ENCODE assay signal across 9 mouse cellular contexts in genomic region chr17:5797124-5797760, GRCm38 (mm10). TPM values are rescaled to one million over a fixed set of nuclear protein-coding genes. Genes with fewer than 3 reads are reported as not detected.
DNase-seq lines count a peak whose midpoint lies in the region; ATAC-seq and TF ChIP-seq lines count a peak whose summit lies in the region.
"Had no signal": no experiment of that assay in that cellular context is flagged by ENCODE, and none has a peak within 500 bp of the region (broad histone marks: within the 10 kb centered on the region; RNA-seq: fewer than 3 reads in every experiment).

No protein-coding gene starts in this region.

- no peaks in the 10 kb centered on the region for H3K27me3 ChIP-seq in hindbrain, embryonic 14.5 days (ENCODE audit: control insufficient read depth, insufficient read depth, low read length)
- no peaks in the 10 kb centered on the region; the same call in 1 of the 2 replicates for H3K27me3 ChIP-seq in hindbrain, embryonic 11.5 days (ENCODE audit: control insufficient read depth, insufficient read depth, low read length)
- no peaks in the 10 kb centered on the region for H3K27me3 ChIP-seq in spleen, adult 2 months (ENCODE audit: control insufficient read depth, insufficient read depth, low read length)

- H3K9ac ChIP-seq in hindbrain, embryonic 14.5 days: no peak overlapping the region
- H3K9ac ChIP-seq in hindbrain, embryonic 11.5 days (ENCODE audit: low read depth, low read length): no peak overlapping the region

- no peaks in the 10 kb centered on the region for H3K79me2 ChIP-seq in macrophage (ENCODE audit: inconsistent target)

- no peak for ATAC-seq in hindbrain, embryonic 14.5 days (ENCODE audit: low FRiP score)
- ATAC-seq in hindbrain, embryonic 11.5 days (ENCODE audit: low FRiP score): no peak

- no peak for TF ChIP-seq CTCF in spleen, adult 2 months (IDR thresholded peaks at IDR 0.05; ENCODE audit: extremely low read depth, insufficient read depth, insufficient read length, insufficient replicate concordance)

- no peak for TF ChIP-seq POLR2A in spleen, adult 2 months (IDR thresholded peaks at IDR 0.05; ENCODE audit: low read depth, low read length)

- 62% methylated on average over 5 of the region's 5 CpGs for WGBS in hindbrain, embryonic 14.5 days
- WGBS in hindbrain, embryonic 11.5 days: 84% methylated on average over 5 of the region's 5 CpGs
- 49% methylated on average over 5 of the region's 5 CpGs for WGBS in spleen, adult 2 months
- WGBS in macrophage (ENCODE audit: missing documents): 54% methylated on average over 5 of the region's 5 CpGs

- H3K4me3 ChIP-seq in hindbrain, embryonic 14.5 days (replicated peaks; ENCODE audit: low read length): no peak overlapping the region
- no peak overlapping the region for H3K4me3 ChIP-seq in hindbrain, embryonic 11.5 days (ENCODE audit: low read depth, low read length)
- H3K4me3 ChIP-seq in spleen, adult 2 months (ENCODE audit: extremely low read depth, insufficient read depth, insufficient read length): no peak overlapping the region
- no peak overlapping the region for H3K4me3 ChIP-seq in macrophage (ENCODE audit: inconsistent target)

- no peak overlapping the region for H3K27ac ChIP-seq in hindbrain, embryonic 14.5 days
- no peak overlapping the region for H3K27ac ChIP-seq in hindbrain, embryonic 11.5 days (ENCODE audit: low read depth, low read length)
- peak overlapping the region; percentile 65 for H3K27ac ChIP-seq in spleen, adult 2 months (ENCODE audit: insufficient read depth, low read length)
- H3K27ac ChIP-seq in macrophage: peak overlapping the region; percentile 87

- H3K36me3 ChIP-seq in hindbrain, embryonic 14.5 days (replicated peaks; ENCODE audit: control insufficient read depth, insufficient read depth): no peaks in the 10 kb centered on the region
- H3K36me3 ChIP-seq in hindbrain, embryonic 11.5 days (ENCODE audit: control insufficient read depth, insufficient read depth, low read length): no peaks in the 10 kb centered on the region
- H3K36me3 ChIP-seq in spleen, adult 2 months (ENCODE audit: control insufficient read depth, insufficient read depth, low read length): no peaks in the 10 kb centered on the region
- H3K36me3 ChIP-seq in macrophage (ENCODE audit: inconsistent target): no peaks in the 10 kb centered on the region

- no peaks in the 10 kb centered on the region for H3K9me3 ChIP-seq in hindbrain, embryonic 14.5 days (ENCODE audit: control insufficient read depth, low read length)
- H3K9me3 ChIP-seq in hindbrain, embryonic 11.5 days (ENCODE audit: control insufficient read depth, low read length): no peaks in the 10 kb centered on the region

- peak; percentile 27 for DNase-seq in hindbrain, embryonic 14.5 days (ENCODE audit: low spot score)
- no peak for DNase-seq in hindbrain, embryonic 11.5 days (ENCODE audit: low spot score)
- peak; percentile 45 to 47 for DNase-seq in spleen, adult 2 months (ENCODE audit: low read depth in 1 of 2, low spot score in 2 of 2)
- DNase-seq in spleen, postnatal 14 days (ENCODE audit: low spot score in 2 of 2): no peak
- DNase-seq in cerebellum, postnatal 25 days: peak; percentile 35 to 61
- no peak for DNase-seq in right cerebral cortex, postnatal 36 days (ENCODE audit: low spot score in 2 of 2)
- DNase-seq in ovary, postnatal 36 days (ENCODE audit: low spot score): no peak
- DNase-seq: right cerebral cortex, postnatal 25 days had no signal

- no peak overlapping the region for H3K4me2 ChIP-seq in hindbrain, embryonic 14.5 days (replicated peaks)
- H3K4me2 ChIP-seq in hindbrain, embryonic 11.5 days (replicated peaks; ENCODE audit: low read depth, low read length): no peak overlapping the region

- 0 out of 2 replicates have a peak, but pooled peaks cover 6% of the 10 kb centered on the region for H3K4me1 ChIP-seq in hindbrain, embryonic 14.5 days (replicated peaks; ENCODE audit: control insufficient read depth, insufficient read depth, low read length)
- H3K4me1 ChIP-seq in hindbrain, embryonic 11.5 days (replicated peaks; ENCODE audit: control insufficient read depth, insufficient read depth, low read length): no peaks in the 10 kb centered on the region
- H3K4me1 ChIP-seq in spleen, adult 2 months (ENCODE audit: control insufficient read depth, insufficient read depth, insufficient read length): peaks cover 44% of the 10 kb centered on the region

RNA-seq across cellular contexts. Expression of gene Snx9, which starts 43.9 kb away (rescaled TPM):
- 9.4 and 10.8 TPM in 2 replicates for polyA plus RNA-seq in hindbrain, embryonic 14.5 days (2014; fragmentation: Nextera tagmentation; extraction: Ambion mirVana)
- 20.7 and 22.5 TPM in 2 replicates for polyA plus RNA-seq in hindbrain, embryonic 11.5 days (2014; fragmentation: Nextera tagmentation; extraction: Ambion mirVana)
- 22.1 and 26.6 TPM in 2 replicates for polyA plus RNA-seq in spleen, adult 2 months (2012; rRNA removed)
- 100 to 1,000 TPM in 4 of 26 experiments, 10 to 100 TPM in 22; 41.9 to 208 (median 75.3) TPM for total RNA-seq in macrophage (2018; cell fraction: chromatin; rRNA removed)
- 100 to 1,000 TPM in 12 of 26 experiments, 10 to 100 TPM in 14; 50.3 to 124 (median 79.9) TPM for total RNA-seq in macrophage (2018; cell fraction: cytosol; rRNA removed)
- 10 to 100 TPM; 41.7 to 89.2 (median 65.9) TPM for total RNA-seq in macrophage (2018; cell fraction: nucleus; rRNA removed)
- 68.0 to 101 TPM (median 94.1 TPM) in 3 replicates for polyA plus RNA-seq in macrophage (2018)

Comparison
In these comparisons a context has a peak if more than half of its experiments do, and no peak if none do; other contexts are left out.
1. DNase-seq: peak in hindbrain, embryonic 14.5 days (single experiment), spleen, adult 2 months (2 of 2) and cerebellum, postnatal 25 days (2 of 2); none in hindbrain, embryonic 11.5 days (single experiment), spleen, postnatal 14 days (0 of 2), right cerebral cortex, postnatal 36 days (0 of 2) and ovary, postnatal 36 days (single experiment).
2. H3K27ac ChIP-seq: peak in spleen, adult 2 months (single experiment) and macrophage (single experiment); none in hindbrain, embryonic 14.5 days (single experiment) and hindbrain, embryonic 11.5 days (single experiment).